Mouse (Mus musculus): Measurements from ENCODE around the gene Ndufv1. TPM values are rescaled to one million over a fixed set of nuclear protein-coding genes. Genes with fewer than 3 reads are reported as not detected.
A peak's percentile ranks its signal among the peaks of the same experiment; 100 is the strongest.

Gene Ndufv1
- polyA plus RNA-seq, 1 experiment from 2014 or later, result 188 TPM

GRCm38 (mm10) chr19:4015635-4016034 is 3.0 kb upstream of the Ndufv1 start:
- no peak overlapping the region for H3K4me2 ChIP-seq (ENCODE audit: low read depth, low read length)
- H3K9me3 ChIP-seq (ENCODE audit: control insufficient read depth, low read length), result no peaks in the 10 kb centered on the region
- H3K4me1 ChIP-seq (ENCODE audit: control insufficient read depth, insufficient read depth, low read length), result peaks cover 4% of the 10 kb centered on the region; the same call in 1 of the 2 replicates
- 49% methylated on average over 5 of the region's 5 CpGs for WGBS
- ATAC-seq (ENCODE audit: low read depth), result no peak
- no peaks in the 10 kb centered on the region for H3K36me3 ChIP-seq (ENCODE audit: control insufficient read depth, insufficient read depth, low read length)
- H3K27me3 ChIP-seq (replicated peaks; ENCODE audit: control insufficient read depth, insufficient read depth, low read length), result no peaks in the 10 kb centered on the region
- H3K27ac ChIP-seq (replicated peaks; ENCODE audit: low read depth, low read length), result no peak overlapping the region
- no peak overlapping the region for H3K9ac ChIP-seq (ENCODE audit: low read depth, low read length)
- no peak overlapping the region for H3K4me3 ChIP-seq (ENCODE audit: low read depth, low read length)
- DNase-seq (ENCODE audit: low spot score), result no peak

- DNase-seq (ENCODE audit: low spot score) (no peak), ATAC-seq (ENCODE audit: low read depth) (no peak)
- no peak overlapping the region for H3K9ac ChIP-seq (ENCODE audit: low read depth, low read length)
- H3K4me1 ChIP-seq (ENCODE audit: control insufficient read depth, insufficient read depth, low read length), result peaks cover 4% of the 10 kb centered on the region; the same call in 1 of the 2 replicates
- H3K4me2 ChIP-seq (ENCODE audit: low read depth, low read length), result no peak overlapping the region
- H3K27me3 ChIP-seq (replicated peaks; ENCODE audit: control insufficient read depth, insufficient read depth, low read length), result no peaks in the 10 kb centered on the region
- H3K4me3 ChIP-seq (ENCODE audit: low read depth, low read length), result no peak overlapping the region
- peaks cover 1% of the 10 kb centered on the region; the same call in 1 of the 2 replicates for H3K36me3 ChIP-seq (ENCODE audit: control insufficient read depth, insufficient read depth, low read length)
- no peaks in the 10 kb centered on the region for H3K9me3 ChIP-seq (ENCODE audit: control insufficient read depth, low read length)
- no peak overlapping the region for H3K27ac ChIP-seq (replicated peaks; ENCODE audit: low read depth, low read length)
These were observed 2.2 kb upstream of the Ndufv1 start for GRCm38 (mm10) chr19:4014802-4015201.

GRCm38 (mm10) chr19:4013066-4013465 is 460 bp upstream of the Ndufv1 start:
- Histone ChIP-seq H3K36me3 (ENCODE audit: control insufficient read depth, insufficient read depth, low read length) (peaks cover 18% of the 10 kb centered on the region), H3K27me3 (replicated peaks; ENCODE audit: control insufficient read depth, insufficient read depth, low read length) (no peaks in the 10 kb centered on the region), H3K4me1 (ENCODE audit: control insufficient read depth, insufficient read depth, low read length) (peaks cover 4% of the 10 kb centered on the region; the same call in 1 of the 2 replicates), H3K9me3 (ENCODE audit: control insufficient read depth, low read length) (no peaks in the 10 kb centered on the region), H3K4me3 (ENCODE audit: low read depth, low read length) (peak overlapping the region; percentile 92), H3K4me2 (ENCODE audit: low read depth, low read length) (peak overlapping the region; percentile 76), H3K9ac (ENCODE audit: low read depth, low read length) (peak overlapping the region; percentile 55), H3K27ac (replicated peaks; ENCODE audit: low read depth, low read length) (no peak overlapping the region)
- DNase-seq (ENCODE audit: low spot score) (no peak), ATAC-seq (ENCODE audit: low read depth) (peak; percentile 23; the same call in 1 of the 2 replicates)
- 15% methylated on average over 9 of the region's 9 CpGs for WGBS

GRCm38 (mm10) chr19:4011086-4011485 is 1.5 kb downstream of the Ndufv1 start:
- no peak overlapping the region for H3K9ac ChIP-seq (ENCODE audit: low read depth, low read length)
- no peaks in the 10 kb centered on the region for H3K9me3 ChIP-seq (ENCODE audit: control insufficient read depth, low read length)
- H3K4me3 ChIP-seq (ENCODE audit: low read depth, low read length), result no peak overlapping the region
- peaks cover 4% of the 10 kb centered on the region; the same call in 1 of the 2 replicates for H3K4me1 ChIP-seq (ENCODE audit: control insufficient read depth, insufficient read depth, low read length)
- WGBS, result 95% methylated on average over 5 of the region's 5 CpGs
- no peak overlapping the region for H3K27ac ChIP-seq (replicated peaks; ENCODE audit: low read depth, low read length)
- ATAC-seq (ENCODE audit: low read depth) (no peak), DNase-seq (ENCODE audit: low spot score) (no peak)
- no peaks in the 10 kb centered on the region for H3K27me3 ChIP-seq (replicated peaks; ENCODE audit: control insufficient read depth, insufficient read depth, low read length)
- H3K4me2 ChIP-seq (ENCODE audit: low read depth, low read length), result no peak overlapping the region
- H3K36me3 ChIP-seq (ENCODE audit: control insufficient read depth, insufficient read depth, low read length), result peaks cover 36% of the 10 kb centered on the region

GRCm38 (mm10) chr19:4005971-4006370 is 6.6 kb downstream of the Ndufv1 start:
- Histone ChIP-seq H3K27ac (replicated peaks; ENCODE audit: low read depth, low read length) (no peak overlapping the region), H3K27me3 (replicated peaks; ENCODE audit: control insufficient read depth, insufficient read depth, low read length) (no peaks in the 10 kb centered on the region), H3K9me3 (ENCODE audit: control insufficient read depth, low read length) (no peaks in the 10 kb centered on the region), H3K4me1 (ENCODE audit: control insufficient read depth, insufficient read depth, low read length) (peaks cover 4% of the 10 kb centered on the region; the same call in 1 of the 2 replicates), H3K4me2 (ENCODE audit: low read depth, low read length) (no peak overlapping the region), H3K9ac (ENCODE audit: low read depth, low read length) (0 out of 2 replicates have a peak overlapping the region, but pooled peaks have one; percentile 8), H3K36me3 (ENCODE audit: control insufficient read depth, insufficient read depth, low read length) (peaks cover 40% of the 10 kb centered on the region), H3K4me3 (ENCODE audit: low read depth, low read length) (no peak overlapping the region)
- 94% methylated on average over 8 of the region's 8 CpGs for WGBS
- no peak for ATAC-seq (ENCODE audit: low read depth)
- DNase-seq (ENCODE audit: low spot score), result no peak

GRCm38 (mm10) chr19:4005091-4005490 is 7.5 kb downstream of the Ndufv1 start:
- H3K27me3 ChIP-seq (replicated peaks; ENCODE audit: control insufficient read depth, insufficient read depth, low read length), result no peaks in the 10 kb centered on the region
- H3K4me3 ChIP-seq (ENCODE audit: low read depth, low read length), result no peak overlapping the region
- H3K9me3 ChIP-seq (ENCODE audit: control insufficient read depth, low read length), result no peaks in the 10 kb centered on the region
- no peak overlapping the region for H3K9ac ChIP-seq (ENCODE audit: low read depth, low read length)
- H3K36me3 ChIP-seq (ENCODE audit: control insufficient read depth, insufficient read depth, low read length), result peaks cover 40% of the 10 kb centered on the region
- no peak overlapping the region for H3K27ac ChIP-seq (replicated peaks; ENCODE audit: low read depth, low read length)
- ATAC-seq (ENCODE audit: low read depth), result no peak
- H3K4me2 ChIP-seq (ENCODE audit: low read depth, low read length), result no peak overlapping the region
- DNase-seq (ENCODE audit: low spot score), result no peak
- WGBS, result 86% methylated on average over 7 of the region's 9 CpGs
- H3K4me1 ChIP-seq (ENCODE audit: control insufficient read depth, insufficient read depth, low read length), result peaks cover 7% of the 10 kb centered on the region; the same call in 1 of the 2 replicates

GRCm38 (mm10) chr19:4004331-4004730 is 8.3 kb downstream of the Ndufv1 start:
- H3K36me3 ChIP-seq (ENCODE audit: control insufficient read depth, insufficient read depth, low read length), result peaks cover 35% of the 10 kb centered on the region
- H3K27me3 ChIP-seq (replicated peaks; ENCODE audit: control insufficient read depth, insufficient read depth, low read length), result no peaks in the 10 kb centered on the region
- H3K27ac ChIP-seq (replicated peaks; ENCODE audit: low read depth, low read length), result no peak overlapping the region
- H3K4me2 ChIP-seq (ENCODE audit: low read depth, low read length), result no peak overlapping the region
- no peaks in the 10 kb centered on the region for H3K9me3 ChIP-seq (ENCODE audit: control insufficient read depth, low read length)
- WGBS, result 86% methylated on average over 15 of the region's 15 CpGs
- no peak overlapping the region for H3K9ac ChIP-seq (ENCODE audit: low read depth, low read length)
- no peak overlapping the region for H3K4me3 ChIP-seq (ENCODE audit: low read depth, low read length)
- ATAC-seq (ENCODE audit: low read depth), result no peak
- peaks cover 7% of the 10 kb centered on the region; the same call in 1 of the 2 replicates for H3K4me1 ChIP-seq (ENCODE audit: control insufficient read depth, insufficient read depth, low read length)
- DNase-seq (ENCODE audit: low spot score), result no peak

GRCm38 (mm10) chr19:4003641-4004040 is 9.0 kb downstream of the Ndufv1 start:
- Histone ChIP-seq H3K9ac (ENCODE audit: low read depth, low read length) (no peak overlapping the region), H3K4me1 (ENCODE audit: control insufficient read depth, insufficient read depth, low read length) (peaks cover 7% of the 10 kb centered on the region; the same call in 1 of the 2 replicates), H3K27me3 (replicated peaks; ENCODE audit: control insufficient read depth, insufficient read depth, low read length) (no peaks in the 10 kb centered on the region), H3K36me3 (ENCODE audit: control insufficient read depth, insufficient read depth, low read length) (peaks cover 28% of the 10 kb centered on the region), H3K4me2 (ENCODE audit: low read depth, low read length) (no peak overlapping the region), H3K27ac (replicated peaks; ENCODE audit: low read depth, low read length) (no peak overlapping the region), H3K4me3 (ENCODE audit: low read depth, low read length) (no peak overlapping the region), H3K9me3 (ENCODE audit: control insufficient read depth, low read length) (no peaks in the 10 kb centered on the region)
- no peak for ATAC-seq (ENCODE audit: low read depth)
- 76% methylated on average over 9 of the region's 12 CpGs for WGBS
- no peak for DNase-seq (ENCODE audit: low spot score)

GRCm38 (mm10) chr19:4003112-4003511 is 9.5 kb downstream of the Ndufv1 start, which contains the start of gene Doc2g:
Gene Doc2g, plus strand, starts transcription at chr19:4003313.
- Histone ChIP-seq H3K27ac (replicated peaks; ENCODE audit: low read depth, low read length) (no peak within 1 kb of the TSS), H3K4me2 (ENCODE audit: low read depth, low read length) (no peak within 1 kb of the TSS), H3K4me3 (ENCODE audit: low read depth, low read length) (no peak within 1 kb of the TSS), H3K27me3 (replicated peaks; ENCODE audit: control insufficient read depth, insufficient read depth, low read length) (no peaks in the 10 kb centered on the region), H3K4me1 (ENCODE audit: control insufficient read depth, insufficient read depth, low read length) (peaks cover 7% of the 10 kb centered on the region; the same call in 1 of the 2 replicates), H3K9me3 (ENCODE audit: control insufficient read depth, low read length) (no peaks in the 10 kb centered on the region), H3K36me3 (ENCODE audit: control insufficient read depth, insufficient read depth, low read length) (peaks cover 22% of the 10 kb centered on the region), H3K9ac (ENCODE audit: low read depth, low read length) (no peak within 1 kb of the TSS)
- WGBS, result 64% methylated on average over 1 of the region's 1 CpGs
- ATAC-seq (ENCODE audit: low read depth) (no peak), DNase-seq (ENCODE audit: low spot score) (no peak)
